Mouse (Mus musculus) small intestine, adult 2 months (tissue): ENCODE measurements around the gene Gm20458.

Source experiments
- CTCF ChIP-seq: fragments of 200-500 bp; IDR thresholded peaks from 2 replicates; pipeline ENCODE4 v1.5.1; 2012; ENCODE audit warnings: low read depth, mild to moderate bottlenecking, control low read depth, inconsistent platforms, low read length, moderate library complexity, mixed read lengths; ENCODE audit not compliant: insufficient replicate concordance, insufficient read length; ENCODE audit errors: extremely low read depth
- POLR2A ChIP-seq: fragments of 200-500 bp; IDR thresholded peaks from 2 replicates; pipeline ENCODE4 v1.6.1; 2012; ENCODE audit warnings: low read depth, mild to moderate bottlenecking, control low read depth, inconsistent platforms, low read length, moderate library complexity

GRCm38 (mm10) chr2:164422675-164423393 lies 37.9 kb upstream of the Gm20458 start:
- TF ChIP-seq POLR2A (no peak), CTCF (no peak)
